Mouse (Mus musculus) left cerebral cortex, adult 9 months (tissue): ENCODE measurements around the gene Ap4e1.

ENCODE experiments used
- DNase-seq, 2 experiments: peaks; one replicate each; pipeline ENCODE4 v3.0.0; 2022; ENCODE audit warnings: low spot score in 2 of 2

Gene Ap4e1

GRCm38 (mm10) chr2:127008469-127008998 lies at the start of gene Ap4e1:
TSS of gene Ap4e1 (plus strand) at chr2:127008717.
- peak; percentile 81 to 98 for DNase-seq

DNA sequence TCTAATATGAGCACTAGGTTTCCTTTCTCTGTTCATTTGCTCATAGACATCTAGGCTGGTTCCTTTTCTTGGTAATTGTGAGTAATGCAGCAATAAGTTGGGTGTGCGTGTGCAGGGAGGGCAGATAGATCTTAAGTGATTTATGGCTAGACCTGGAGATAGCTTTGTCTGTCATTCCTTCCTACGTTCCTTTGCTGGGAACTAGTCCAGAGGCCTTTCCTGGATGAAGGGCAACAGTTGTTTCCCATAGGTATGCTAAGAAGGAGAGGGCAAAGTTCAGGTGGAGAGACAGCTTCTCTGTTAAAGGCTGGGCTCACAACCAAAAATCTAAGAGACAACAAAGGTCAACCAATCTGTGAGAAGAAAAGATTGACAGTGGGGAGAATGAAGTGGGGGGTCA lies 46.8 kb upstream of the Ap4e1 start:
- no peak for DNase-seq

GRCm38 (mm10) chr2:126977428-126977827 lies 31.1 kb upstream of the Ap4e1 start:
- DNase-seq = no peak

GRCm38 (mm10) chr2:126983221-126983620 lies 25.3 kb upstream of the Ap4e1 start:
- DNase-seq = no peak

DNA sequence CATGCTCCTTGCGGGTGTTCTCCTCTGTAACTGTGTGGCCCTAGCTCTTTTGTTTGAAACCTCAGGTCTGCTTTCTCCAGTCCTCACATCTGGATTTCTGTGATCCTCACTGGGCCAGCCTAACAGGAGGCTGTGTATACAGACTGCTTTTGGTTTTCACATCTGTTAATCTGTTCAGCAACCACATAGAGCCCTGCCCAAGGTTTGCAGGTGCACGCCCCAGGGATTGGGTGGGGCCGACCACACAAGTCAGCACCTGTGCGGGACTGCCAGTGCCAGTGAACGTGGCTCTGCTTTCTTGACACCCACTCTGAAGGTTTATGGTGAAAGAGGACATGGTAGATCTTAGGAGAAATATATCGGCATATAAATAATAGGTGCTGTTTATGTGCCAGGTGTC lies 18.6 kb upstream of the Ap4e1 start:
- no peak for DNase-seq

DNA sequence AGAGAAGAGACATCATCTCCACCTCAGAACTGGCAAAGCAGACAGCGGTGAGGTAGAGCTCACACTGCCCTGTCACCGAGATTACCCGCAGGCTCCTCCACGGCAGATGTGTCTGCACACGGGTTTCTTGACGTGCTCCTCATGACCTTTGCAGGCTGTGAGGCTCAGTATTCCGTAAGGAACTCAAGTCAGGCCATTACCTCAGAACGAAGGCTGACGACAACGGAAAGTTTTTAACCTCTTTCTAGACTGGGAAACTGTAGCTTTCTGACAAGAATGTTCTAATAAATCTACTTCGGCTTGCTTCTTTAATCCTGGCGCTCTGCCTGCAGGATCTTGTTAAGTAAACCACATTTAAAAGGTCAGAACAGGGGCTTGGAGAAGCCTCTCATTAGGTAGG lies 15.8 kb upstream of the Ap4e1 start:
- DNase-seq = no peak

- DNase-seq = no peak
These were observed 13.9 kb upstream of the Ap4e1 start for GRCm38 (mm10) chr2:126994384-126995166.

GRCm38 (mm10) chr2:126996737-126997136 lies 11.8 kb upstream of the Ap4e1 start:
- peak in 1 of 2 experiments; percentile 74 for DNase-seq

DNA sequence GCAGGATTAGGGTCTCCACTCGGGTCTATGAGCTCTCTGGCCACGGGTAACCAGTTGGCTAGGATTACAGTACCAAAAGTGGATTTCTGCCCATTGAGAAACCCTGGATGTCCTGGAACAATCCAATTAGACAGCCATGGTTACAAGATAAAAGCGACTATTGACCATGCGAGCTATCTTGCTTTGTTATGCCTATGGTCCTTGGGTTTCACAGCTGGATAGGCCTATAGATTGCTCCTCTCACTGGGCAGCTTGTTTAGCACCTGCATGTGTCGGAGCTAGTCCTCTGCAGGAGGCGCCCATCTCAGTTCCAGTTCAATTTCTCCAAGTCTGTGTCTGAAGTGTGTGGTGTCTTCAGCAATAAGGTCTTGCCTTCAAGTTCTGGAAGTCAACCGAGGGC lies 10.3 kb upstream of the Ap4e1 start:
- no peak for DNase-seq

DNA sequence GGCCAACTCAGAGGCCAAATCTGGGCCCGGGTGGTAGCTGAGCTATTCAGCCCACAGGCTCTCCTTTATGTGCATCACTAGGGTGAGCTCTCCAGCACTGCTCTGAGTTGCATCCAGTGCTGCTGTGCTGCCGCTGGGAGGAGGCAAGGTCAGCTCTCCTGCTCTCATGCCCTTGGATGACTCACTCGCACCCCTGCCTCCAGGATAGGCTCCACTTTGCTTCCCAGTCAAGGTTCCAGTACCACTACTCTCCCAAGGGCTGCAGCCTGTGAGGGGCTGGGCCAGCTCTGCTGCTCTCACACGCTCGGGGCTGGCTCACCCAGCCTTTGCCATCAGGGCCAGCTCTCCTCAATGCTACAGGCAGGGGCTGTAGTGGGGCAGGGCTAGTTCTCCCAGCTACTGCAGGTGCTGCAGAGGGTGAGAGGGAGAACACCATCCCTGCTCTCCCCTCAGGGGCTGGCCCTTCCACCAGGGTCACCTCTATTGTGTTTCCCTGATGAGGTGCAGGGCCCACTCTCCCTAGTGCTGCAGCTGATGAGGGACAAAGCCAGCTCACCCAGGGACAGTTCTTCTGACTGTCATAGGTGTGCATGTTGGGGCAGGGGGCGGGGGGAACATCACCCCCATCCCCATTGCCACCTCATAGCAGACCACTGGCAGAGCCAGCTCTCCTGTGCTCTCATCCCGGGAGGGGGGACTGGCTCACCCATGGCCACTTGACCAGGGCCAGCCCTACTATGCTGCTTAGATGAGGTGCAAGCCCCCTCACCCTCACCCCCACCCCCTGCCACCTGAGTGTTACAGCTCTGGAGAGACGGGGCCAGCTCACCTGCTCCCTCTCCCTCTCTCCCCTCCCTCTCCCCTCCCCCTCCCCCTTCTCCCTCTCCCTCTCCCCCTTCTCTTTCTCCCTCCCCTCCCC lies 7.9 kb upstream of the Ap4e1 start:
- DNase-seq = no peak

GRCm38 (mm10) chr2:127004046-127004445 lies 4.5 kb upstream of the Ap4e1 start:
- no peak for DNase-seq

DNA sequence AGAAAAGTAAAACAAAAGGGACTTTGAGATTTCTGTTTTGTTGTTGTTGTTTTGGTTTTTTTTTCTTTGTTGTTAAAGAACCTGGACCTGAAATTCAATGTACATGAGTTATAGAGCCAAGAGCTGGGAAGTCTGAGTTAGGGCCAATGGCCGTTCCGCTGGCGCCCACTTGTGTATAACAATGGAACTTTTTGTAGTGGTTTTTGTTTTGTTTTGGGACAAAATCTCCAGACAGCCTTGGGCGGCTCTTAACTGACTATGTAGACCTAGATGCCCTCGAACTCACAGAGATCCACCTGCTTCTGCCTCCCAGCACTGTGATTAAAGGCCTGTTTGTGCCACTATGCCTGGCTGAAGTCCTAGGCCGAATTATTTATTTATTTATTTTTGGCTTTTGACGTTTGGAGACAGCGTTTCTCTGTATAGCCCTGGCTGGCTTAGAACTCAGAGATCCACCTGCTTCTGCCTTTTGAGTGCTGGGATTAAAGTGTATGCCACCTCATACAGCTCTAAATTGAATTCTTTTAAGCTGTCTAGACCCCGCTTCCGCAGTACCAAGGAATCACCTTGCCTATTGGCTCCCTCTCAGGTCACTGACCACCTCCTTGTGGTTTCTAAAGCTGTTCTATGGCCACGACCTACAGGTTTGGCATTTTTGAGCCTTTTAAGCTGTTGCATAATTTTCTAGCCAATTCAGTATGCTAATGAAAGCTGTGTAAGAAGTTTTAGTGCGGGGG lies 1.7 kb upstream of the Ap4e1 start:
- DNase-seq = peak in 1 of 2 experiments; percentile 31

GRCm38 (mm10) chr2:127007509-127007908 lies 1.0 kb upstream of the Ap4e1 start:
- DNase-seq = no peak

GRCm38 (mm10) chr2:127035006-127035605 lies 26.6 kb downstream of the Ap4e1 start:
- DNase-seq = peak; percentile 44 to 55

DNA sequence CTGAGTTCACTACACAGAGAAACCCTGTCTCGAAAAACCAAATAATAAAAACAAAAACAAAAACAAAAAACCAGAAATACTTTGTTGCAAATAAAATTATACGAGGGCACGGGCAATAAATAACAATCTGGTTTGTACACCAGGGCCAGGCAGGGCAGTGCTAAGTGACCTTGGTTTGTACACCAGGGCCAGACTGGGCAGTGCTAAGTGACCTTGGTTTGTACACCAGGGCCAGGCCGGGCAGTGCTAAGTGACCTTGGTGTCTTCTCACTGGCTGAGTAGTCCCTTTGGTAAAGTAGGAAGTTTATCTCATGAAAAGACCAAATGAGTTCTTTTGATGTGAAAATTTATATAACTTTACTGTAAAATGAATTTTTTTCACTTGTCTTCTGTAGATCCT lies 28.8 kb downstream of the Ap4e1 start:
- no peak for DNase-seq

GRCm38 (mm10) chr2:127061471-127061870 lies 53.0 kb downstream of the Ap4e1 start:
- DNase-seq = no peak

GRCm38 (mm10) chr2:127068806-127069205 lies 60.3 kb downstream of the Ap4e1 start:
- DNase-seq = no peak

GRCm38 (mm10) chr2:127069781-127070434 lies 61.4 kb downstream of the Ap4e1 start:
- no peak for DNase-seq

DNA sequence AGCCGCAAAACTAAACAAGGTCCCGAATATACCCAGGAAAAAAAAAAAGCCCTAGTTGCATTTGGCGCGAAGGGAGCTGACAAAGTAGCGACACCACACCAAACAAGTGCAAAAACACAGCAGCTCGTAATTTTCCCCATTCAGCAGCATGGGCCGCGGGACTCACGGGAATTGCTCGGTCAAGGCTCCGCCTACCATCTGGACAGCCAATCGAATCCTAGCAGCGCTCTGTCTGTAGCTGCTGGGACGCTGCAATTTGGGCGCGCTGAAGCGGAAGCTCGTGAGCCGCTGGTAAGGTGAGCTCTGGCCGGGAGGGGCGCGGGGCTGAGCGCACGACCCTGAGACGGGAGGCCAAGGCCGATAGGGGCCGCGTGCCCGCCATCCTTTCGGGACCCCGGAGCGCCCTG lies 61.9 kb downstream of the Ap4e1 start, which contains the start of gene Blvra:
Gene Blvra, plus strand, starts transcription at position 231 of the 407 bp plus-strand sequence.
- DNase-seq = peak; percentile 62 to 85

DNA sequence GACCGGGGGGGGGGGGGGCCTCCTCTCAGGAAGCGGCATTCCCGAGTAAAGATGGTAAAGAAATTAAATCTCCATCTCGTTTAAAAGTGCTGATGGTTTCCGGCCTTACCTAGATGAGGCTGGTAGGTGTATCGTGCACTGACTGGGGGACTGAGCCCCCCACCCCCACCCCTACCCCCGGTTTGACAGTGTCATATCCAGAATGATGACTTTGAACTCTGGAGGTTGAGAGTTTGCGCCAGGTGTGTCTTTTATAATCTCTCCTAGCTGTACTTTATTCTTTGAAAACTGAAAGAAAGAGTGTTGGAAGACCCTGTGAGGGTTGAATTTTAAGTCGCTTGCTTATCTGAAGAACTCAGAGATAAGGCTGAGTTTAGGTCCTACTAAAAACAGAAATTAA lies 62.4 kb downstream of the Ap4e1 start:
- no peak for DNase-seq

DNA sequence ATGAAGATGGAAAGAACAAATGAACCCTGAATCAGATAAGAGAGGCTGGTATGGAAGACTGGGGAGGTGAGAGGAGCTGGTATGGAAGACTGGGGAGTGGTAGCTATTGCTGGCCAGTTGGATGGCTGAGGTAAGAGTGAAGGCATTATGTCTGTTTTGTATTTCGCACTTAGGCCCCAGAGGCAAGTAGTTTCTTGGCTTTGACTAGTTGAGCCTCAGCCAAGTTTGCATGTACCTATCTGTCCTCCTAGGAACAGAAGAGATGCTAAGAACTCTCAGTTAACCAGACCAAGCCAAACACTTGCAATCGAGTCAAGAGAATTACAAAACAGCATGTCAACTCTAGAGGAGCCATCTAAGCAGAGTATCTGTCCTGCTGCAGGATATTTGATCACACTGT lies 65.6 kb downstream of the Ap4e1 start:
- no peak for DNase-seq
